Mouse (Mus musculus) intestine, embryonic 14.5 days (tissue): ENCODE measurements at regions not wholly inside any gene's neighbourhood (a gene's known extent, or its start where the extent isn't known, plus 50 kb on each side); places are given as distances from the start of the nearest gene placed in this dataset.

ENCODE experiments used
- ATAC-seq: fragments of 200-750 bp; cut with Nextera tagmentation; replicated peaks from 2 replicates; pipeline ENCODE4 v1.8.0; 2017; ENCODE audit warnings: low read depth, moderate number of reproducible peaks, moderate TSS enrichment, moderate library complexity; ENCODE audit not compliant: low FRiP score, low TSS enrichment
- DNase-seq: peaks from one replicate; pipeline ENCODE4 v3.0.0-alpha.2; 2018; ENCODE audit warnings: low spot score
- H3K27ac ChIP-seq: fragments of 300-500 bp; sonication (generic); 2 replicates; pipeline ENCODE4 v1.5.1; 2014; ENCODE audit warnings: low read depth, mild to moderate bottlenecking, control low read depth
- H3K27me3 ChIP-seq: fragments of 300-500 bp; sonication (generic); replicated peaks from 2 replicates; pipeline ENCODE4 v1.6.1; 2014; ENCODE audit warnings: low read length, control low read depth; ENCODE audit not compliant: control insufficient read depth, insufficient read depth
- H3K36me3 ChIP-seq: fragments of 300-500 bp; sonication (generic); 2 replicates; pipeline ENCODE4 v1.6.1; 2014; ENCODE audit warnings: low read length, control low read depth; ENCODE audit not compliant: control insufficient read depth, insufficient read depth
- H3K4me1 ChIP-seq: fragments of 300-500 bp; sonication (generic); replicated peaks from 2 replicates; pipeline ENCODE4 v1.6.1; 2014; ENCODE audit warnings: low read length, control low read depth, mixed read lengths; ENCODE audit not compliant: control insufficient read depth, insufficient read depth
- H3K4me2 ChIP-seq: fragments of 300-500 bp; sonication (generic); 2 replicates; pipeline ENCODE4 v1.6.1; 2014; ENCODE audit warnings: low read length
- H3K4me3 ChIP-seq: fragments of 300-500 bp; sonication (generic); 2 replicates; pipeline ENCODE4 v1.5.1; 2014; ENCODE audit warnings: low read depth, low read length, control low read depth, mixed read lengths
- H3K9ac ChIP-seq: fragments of 300-500 bp; sonication (generic); 2 replicates; pipeline ENCODE4 v1.6.1; 2014; ENCODE audit warnings: mild to moderate bottlenecking, low read length
- H3K9me3 ChIP-seq: fragments of 300-500 bp; sonication (generic); 2 replicates; pipeline ENCODE4 v1.6.1; 2016; ENCODE audit warnings: low read length, control low read depth; ENCODE audit not compliant: control insufficient read depth
- WGBS: fragments of 180-500 bp; shearing (Covaris S2); extraction: QIAGEN DNeasy Blood & Tissue Kit; methylation state at CpG from one replicate; pipeline ENCODE4 v1.1.7; 2014; 5-methylcytosine and 5-hydroxymethylcytosine counted together

DNA sequence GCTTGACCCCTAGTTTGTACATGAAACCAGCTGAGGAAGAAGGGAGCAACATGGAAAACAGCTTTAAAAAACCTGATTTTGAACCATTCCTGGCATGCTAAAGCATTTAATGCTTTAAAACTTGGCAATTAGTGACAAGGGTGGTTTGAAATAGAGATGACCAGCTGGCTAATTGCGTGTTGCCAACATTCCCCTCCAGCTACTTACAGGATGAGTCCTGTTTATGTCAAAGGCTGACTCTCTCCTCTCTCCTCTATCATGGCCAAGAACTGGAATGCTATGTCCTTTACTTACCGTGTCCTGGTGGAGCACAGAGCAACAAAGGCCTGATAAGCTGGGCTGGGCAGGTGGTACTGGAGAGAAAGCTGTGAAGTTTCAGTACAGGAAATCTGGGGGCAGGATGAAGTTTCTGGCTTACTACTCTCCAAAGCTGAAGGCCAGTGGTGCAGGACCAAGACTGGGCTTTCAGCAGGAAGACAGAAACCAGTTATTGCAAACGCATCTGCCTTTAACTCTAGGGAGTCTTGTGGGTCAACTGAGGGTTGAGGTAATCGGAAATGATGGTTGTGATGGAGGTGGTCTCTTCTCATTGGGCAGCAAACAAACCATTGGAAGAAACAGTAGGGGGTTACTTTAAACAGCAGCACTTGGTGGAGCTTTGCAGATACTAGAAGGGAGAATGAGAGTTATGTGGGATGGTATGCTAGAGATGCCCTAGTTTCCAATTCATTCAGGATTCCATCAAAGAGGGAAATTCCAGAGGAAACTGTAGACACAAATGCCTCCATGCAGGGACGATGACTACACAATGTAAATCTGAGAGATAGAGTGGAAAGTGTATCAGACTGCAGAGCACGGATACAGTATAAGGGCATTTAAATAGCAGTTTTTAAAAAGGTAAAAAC, 60.7 kb upstream of the Cd28 start:
- Histone ChIP-seq H3K4me3 (no peak overlapping the region), H3K4me1 (no peaks in the 10 kb centered on the region), H3K9me3 (no peaks in the 10 kb centered on the region), H3K27me3 (no peaks in the 10 kb centered on the region), H3K27ac (no peak overlapping the region), H3K9ac (no peak overlapping the region), H3K36me3 (no peaks in the 10 kb centered on the region), H3K4me2 (no peak overlapping the region)
- ATAC-seq (no peak), DNase-seq (peak; percentile 49)
- 62% methylated on average over 6 of the region's 6 CpGs for WGBS

DNA sequence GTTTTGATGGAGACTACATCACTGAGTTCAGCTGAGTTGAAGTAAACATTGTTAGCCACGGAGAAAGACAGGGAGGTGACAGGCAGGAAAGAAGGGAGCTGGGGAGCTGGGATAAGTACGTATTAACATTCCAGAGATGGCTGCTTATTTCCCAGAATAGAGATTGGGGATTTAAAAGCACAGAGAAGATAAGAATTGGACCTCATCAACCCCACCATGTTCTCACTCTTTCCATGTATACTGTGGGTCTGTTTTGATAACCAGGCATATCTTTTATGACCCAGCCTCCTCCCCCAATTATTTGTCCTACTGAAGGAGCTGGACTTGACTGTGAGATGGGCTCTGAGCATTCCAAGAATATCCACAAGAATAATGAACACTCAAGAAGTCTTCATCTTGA, 61.4 kb upstream of the Cd28 start:
- no peaks in the 10 kb centered on the region; the same call in 1 of the 2 replicates for H3K4me1 ChIP-seq
- H3K4me2 ChIP-seq: no peak overlapping the region
- H3K27me3 ChIP-seq: no peaks in the 10 kb centered on the region
- no peaks in the 10 kb centered on the region for H3K9me3 ChIP-seq
- ATAC-seq (no peak), DNase-seq (peak; percentile 32)
- WGBS: 40% methylated on average over 2 of the region's 2 CpGs
- no peak overlapping the region for H3K9ac ChIP-seq
- no peaks in the 10 kb centered on the region for H3K36me3 ChIP-seq
- H3K4me3 ChIP-seq: no peak overlapping the region
- H3K27ac ChIP-seq: no peak overlapping the region

DNA sequence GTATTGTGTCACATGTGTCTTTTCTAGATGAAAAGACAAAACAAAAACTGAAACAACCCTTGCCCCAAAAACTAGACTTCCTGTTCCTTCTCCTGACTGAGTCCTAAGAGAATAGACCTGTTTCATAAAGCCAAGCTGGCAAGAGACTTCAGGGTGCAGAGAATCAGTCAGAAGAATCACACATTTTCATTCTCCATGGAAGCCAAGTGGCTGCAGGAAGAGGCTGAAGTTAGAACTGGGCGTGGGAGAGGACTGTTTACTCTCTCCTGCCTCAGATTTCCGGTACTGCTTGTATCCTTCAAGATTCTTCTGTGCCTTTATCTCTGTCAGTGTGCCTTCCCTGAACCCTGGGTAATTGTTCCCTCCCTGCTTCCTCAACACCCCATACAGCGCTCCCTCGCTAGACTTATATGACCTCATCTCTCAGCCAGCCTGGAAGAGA, 64.0 kb upstream of the Cd28 start:
- Histone ChIP-seq H3K4me2 (no peak overlapping the region), H3K9me3 (no peaks in the 10 kb centered on the region), H3K27me3 (no peaks in the 10 kb centered on the region), H3K36me3 (no peaks in the 10 kb centered on the region), H3K9ac (no peak overlapping the region), H3K4me1 (no peaks in the 10 kb centered on the region; the same call in 1 of the 2 replicates), H3K4me3 (no peak overlapping the region), H3K27ac (no peak overlapping the region)
- no peak for DNase-seq
- 8% methylated on average over 4 of the region's 4 CpGs for WGBS
- ATAC-seq: no peak

DNA sequence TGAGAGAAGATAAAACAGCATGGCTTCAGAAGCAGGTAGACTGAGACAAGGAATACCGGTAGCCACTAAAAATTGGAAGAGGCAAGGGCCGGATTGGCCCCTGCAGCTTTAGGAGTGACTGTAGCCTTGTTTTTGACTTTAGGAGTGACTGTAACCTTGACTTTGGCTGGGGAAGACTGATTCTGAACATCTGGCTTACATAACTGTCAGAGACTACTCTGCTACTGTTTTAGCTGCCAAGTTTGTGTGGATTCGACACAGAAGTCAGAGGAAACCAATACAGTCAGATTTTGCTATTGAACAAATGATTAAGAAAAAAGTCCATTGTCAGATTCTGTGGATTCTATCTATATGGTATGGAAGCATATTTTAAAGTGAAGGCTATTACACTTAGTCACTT, 66.4 kb upstream of the Cd28 start:
- peak; percentile 49 for DNase-seq
- H3K9me3 ChIP-seq: no peaks in the 10 kb centered on the region
- 59% methylated on average over 3 of the region's 3 CpGs for WGBS
- no peak overlapping the region for H3K9ac ChIP-seq
- H3K27me3 ChIP-seq: no peaks in the 10 kb centered on the region
- no peak overlapping the region for H3K4me2 ChIP-seq
- no peaks in the 10 kb centered on the region for H3K36me3 ChIP-seq
- H3K27ac ChIP-seq: no peak overlapping the region
- H3K4me3 ChIP-seq: no peak overlapping the region
- ATAC-seq: no peak
- H3K4me1 ChIP-seq: no peaks in the 10 kb centered on the region; the same call in 1 of the 2 replicates

DNA sequence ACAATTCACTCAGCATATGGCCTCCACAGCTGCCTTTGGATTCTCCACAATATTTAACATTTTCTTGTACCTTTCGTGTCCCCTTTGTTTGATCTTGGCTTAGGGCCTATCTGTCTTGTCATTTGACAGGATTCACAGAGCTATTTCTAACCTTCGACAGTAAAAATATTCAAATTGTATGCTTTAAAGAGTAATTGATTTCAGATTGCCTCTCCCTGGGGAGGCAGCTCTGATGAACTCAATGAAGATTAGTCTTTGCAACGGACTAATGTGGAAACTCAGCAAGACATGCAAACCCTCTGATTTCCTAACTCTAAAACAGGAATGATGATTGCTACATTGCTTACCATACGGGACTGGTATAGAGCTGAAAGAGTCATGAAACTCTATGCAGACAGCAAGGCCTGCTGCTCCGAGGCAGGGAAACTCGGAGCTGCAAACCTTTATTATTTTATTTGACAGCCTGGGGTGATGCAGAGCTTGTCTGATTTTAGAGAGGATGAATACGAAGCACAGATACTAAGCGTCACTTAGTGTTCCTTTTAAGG, 67.2 kb upstream of the Cd28 start:
- WGBS: 56% methylated on average over 8 of the region's 8 CpGs
- peak; percentile 38 for DNase-seq

DNA sequence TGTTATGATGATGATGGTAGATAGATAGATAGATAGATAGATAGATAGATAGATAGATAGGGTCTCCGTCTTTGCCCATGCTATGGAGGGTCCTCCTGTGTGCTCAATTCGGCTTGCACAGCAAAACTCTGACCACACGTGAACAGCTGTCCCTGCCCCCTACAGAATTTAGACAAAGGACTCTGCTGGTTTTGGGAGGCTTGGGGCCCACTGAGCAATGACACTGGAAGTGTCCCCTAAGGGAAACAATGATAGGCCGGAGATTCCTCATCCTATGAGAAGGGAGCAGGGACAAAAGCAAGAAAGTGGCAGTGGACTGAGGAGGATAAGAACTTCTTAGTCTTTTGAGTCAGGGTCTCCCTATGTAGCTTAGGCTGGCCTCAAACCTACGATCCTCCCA, 69.8 kb upstream of the Cd28 start:
- no peaks in the 10 kb centered on the region for H3K27me3 ChIP-seq
- no peaks in the 10 kb centered on the region; the same call in 1 of the 2 replicates for H3K4me1 ChIP-seq
- no peaks in the 10 kb centered on the region for H3K9me3 ChIP-seq
- WGBS: 87% methylated on average over 5 of the region's 5 CpGs
- no peak for ATAC-seq
- H3K27ac ChIP-seq: no peak overlapping the region
- H3K36me3 ChIP-seq: no peaks in the 10 kb centered on the region
- H3K4me3 ChIP-seq: no peak overlapping the region
- no peak overlapping the region for H3K4me2 ChIP-seq
- no peak overlapping the region for H3K9ac ChIP-seq
- peak; percentile 6 for DNase-seq

More for the DNA sequence above, 67.2 kb upstream of the Cd28 start:
- Histone ChIP-seq H3K4me1 (no peaks in the 10 kb centered on the region; the same call in 1 of the 2 replicates), H3K27me3 (no peaks in the 10 kb centered on the region), H3K36me3 (no peaks in the 10 kb centered on the region), H3K9me3 (no peaks in the 10 kb centered on the region), H3K9ac (no peak overlapping the region), H3K4me3 (no peak overlapping the region), H3K27ac (no peak overlapping the region), H3K4me2 (no peak overlapping the region)
- ATAC-seq: no peak

DNA sequence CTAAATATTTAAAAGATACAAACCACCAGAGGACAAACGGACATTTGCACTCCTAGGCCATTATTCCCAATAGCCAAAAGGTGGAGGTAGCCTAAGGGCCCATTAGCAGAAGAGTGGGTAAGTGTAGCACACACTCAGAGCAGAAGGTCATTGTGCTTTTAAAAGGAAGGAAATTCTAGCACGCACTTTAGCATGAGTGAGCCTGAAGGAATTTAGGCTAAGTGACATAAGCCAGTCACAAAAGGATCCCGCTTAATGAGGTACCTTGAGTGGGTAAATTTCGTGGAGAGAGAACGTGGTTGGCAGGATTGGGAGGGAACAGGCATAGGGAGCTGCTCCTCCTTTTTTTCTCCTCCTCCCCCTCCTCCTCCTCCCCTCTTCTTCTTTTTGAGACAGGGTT, 70.4 kb upstream of the Cd28 start:
- DNase-seq: peak; percentile 33
- no peak for ATAC-seq
- H3K4me1 ChIP-seq: no peaks in the 10 kb centered on the region; the same call in 1 of the 2 replicates
- no peaks in the 10 kb centered on the region for H3K36me3 ChIP-seq
- H3K9me3 ChIP-seq: no peaks in the 10 kb centered on the region
- H3K4me2 ChIP-seq: no peak overlapping the region
- H3K27ac ChIP-seq: no peak overlapping the region
- H3K9ac ChIP-seq: no peak overlapping the region
- no peaks in the 10 kb centered on the region for H3K27me3 ChIP-seq
- WGBS: 55% methylated on average over 5 of the region's 5 CpGs
- H3K4me3 ChIP-seq: no peak overlapping the region

DNA sequence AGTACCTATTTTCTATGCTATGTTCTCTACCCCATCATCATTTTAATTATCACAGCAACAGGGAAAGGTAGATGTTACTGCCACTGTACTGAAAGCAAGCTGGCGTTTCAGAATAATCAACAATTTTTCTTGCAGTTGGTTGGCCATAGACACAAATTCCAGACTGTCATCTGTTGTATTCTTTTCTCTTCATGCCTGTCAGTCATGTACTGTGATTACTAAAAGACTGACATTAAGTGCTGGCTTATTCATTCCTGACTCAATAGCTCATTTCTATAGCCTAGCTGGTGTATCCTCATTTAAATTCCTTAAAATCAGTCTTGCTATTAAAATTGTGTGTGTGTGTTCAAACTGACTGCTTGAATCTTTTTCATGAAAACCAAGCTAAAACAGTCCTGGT, 71.4 kb upstream of the Cd28 start:
- Histone ChIP-seq H3K27ac (no peak overlapping the region), H3K36me3 (no peaks in the 10 kb centered on the region), H3K4me2 (no peak overlapping the region), H3K27me3 (no peaks in the 10 kb centered on the region), H3K4me1 (no peaks in the 10 kb centered on the region; the same call in 1 of the 2 replicates), H3K9me3 (no peaks in the 10 kb centered on the region), H3K4me3 (no peak overlapping the region), H3K9ac (no peak overlapping the region)
- DNase-seq (peak; percentile 24), ATAC-seq (no peak)
- WGBS: 85% methylated on average over 1 of the region's 1 CpGs
